Mouse (Mus musculus) hematopoietic stem cell, adult 5-6 weeks (primary cell): ENCODE results near the gene Lsp1. TPM values are rescaled to one million over a fixed set of nuclear protein-coding genes. Genes with fewer than 3 reads are reported as not detected.

Experiments
- ATAC-seq, 2 experiments: fragments of 125-278 bp in 1 of 2; replicated peaks in 1 of 2; 2 replicates each; pipeline ENCODE4 v1.8.0; 2016 to 2017; ENCODE audit warnings: inconsistent platforms in 2 of 2, mild to moderate bottlenecking in 2 of 2, moderate number of reproducible peaks in 2 of 2, low read depth in 1 of 2, moderate TSS enrichment in 1 of 2; ENCODE audit not compliant: low FRiP score in 2 of 2, poor library complexity in 2 of 2, severe bottlenecking in 2 of 2, insufficient read depth in 1 of 2, low TSS enrichment in 1 of 2
- total RNA-seq: library from RNA; stranded (forward); fragments of 172-1452, 232-1000 nt; gene quantifications from 2 replicates; pipeline ENCODE4 v1.2.3, GENCODE M21; 2017

Gene Lsp1
- total RNA-seq, 1 experiment from 2014 or later, result 233 TPM

DNA sequence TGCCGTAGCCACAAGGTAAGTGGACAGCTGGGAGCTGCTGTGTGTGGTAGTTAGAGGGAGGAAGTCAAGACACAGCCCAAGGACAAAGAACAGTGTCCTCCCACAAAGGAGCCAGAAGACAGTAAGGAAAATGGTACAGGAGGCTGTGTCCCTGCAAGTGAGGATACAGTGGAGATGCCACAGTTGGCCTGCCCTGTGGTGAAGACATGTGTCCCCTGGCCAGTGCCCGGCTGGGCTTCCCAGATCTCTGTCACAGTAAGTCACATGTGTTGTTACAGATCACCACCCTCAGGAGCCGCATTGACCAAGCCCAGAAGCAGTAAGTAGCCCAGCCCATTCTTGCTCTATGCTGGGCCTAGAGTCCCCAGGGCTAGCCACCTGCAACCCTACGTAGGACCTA, 53.4 kb downstream of the Lsp1 start:
- no peak for ATAC-seq

DNA sequence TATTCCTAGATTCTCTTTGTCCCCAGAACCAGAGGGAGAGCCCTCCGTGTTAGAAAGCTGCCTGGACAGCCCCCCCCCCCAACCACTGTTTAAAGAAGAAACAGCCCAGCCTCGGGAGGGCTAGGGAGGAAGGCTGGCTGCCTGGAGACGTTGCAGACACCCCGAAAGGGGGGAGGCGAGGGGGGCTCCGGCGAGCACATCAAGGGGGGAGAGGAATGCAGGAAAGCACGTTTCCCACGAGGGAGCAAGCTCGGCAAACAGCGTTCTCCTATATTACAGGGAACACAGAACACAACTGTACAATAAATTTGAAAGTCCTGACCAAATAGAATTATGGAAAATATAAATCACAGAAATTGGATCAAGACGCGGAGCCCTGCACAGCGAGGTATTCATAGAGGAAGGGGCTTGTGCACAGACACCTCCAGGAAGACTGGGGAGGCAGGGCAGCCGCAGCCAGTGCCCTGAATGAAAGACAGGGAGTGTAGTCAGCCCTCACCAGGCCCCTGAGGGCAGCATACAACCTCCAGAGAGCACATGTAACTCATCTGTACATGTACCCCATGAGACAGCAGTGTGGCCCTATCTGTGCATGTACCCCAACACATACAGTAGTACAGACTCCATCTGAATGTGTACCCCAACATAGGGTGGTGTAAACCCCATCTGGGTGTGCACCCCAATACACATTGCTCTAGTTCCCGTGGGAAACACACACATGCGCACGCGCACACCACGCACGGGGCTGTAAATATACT, 55.8 kb downstream of the Lsp1 start:
- ATAC-seq, result no peak

DNA sequence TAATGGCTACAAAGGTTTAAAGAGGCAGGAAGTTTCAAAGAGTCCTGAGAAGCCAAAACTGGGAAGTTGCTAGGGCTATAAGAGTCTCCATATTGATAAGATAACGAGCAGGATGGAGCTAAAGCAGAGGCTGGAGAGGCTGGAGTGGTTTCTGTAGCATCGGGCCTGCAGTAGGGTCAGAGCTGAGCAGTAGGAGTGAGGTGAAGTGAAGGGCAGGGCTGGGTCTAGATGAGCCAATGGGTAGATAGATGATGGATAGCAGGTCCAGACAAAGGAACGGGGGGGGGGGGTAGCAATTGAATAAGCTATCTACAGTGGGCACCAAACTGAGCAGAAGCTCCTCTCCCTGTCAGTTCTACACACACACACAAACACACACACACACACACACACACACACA, 56.9 kb downstream of the Lsp1 start:
- ATAC-seq, result no peak

DNA sequence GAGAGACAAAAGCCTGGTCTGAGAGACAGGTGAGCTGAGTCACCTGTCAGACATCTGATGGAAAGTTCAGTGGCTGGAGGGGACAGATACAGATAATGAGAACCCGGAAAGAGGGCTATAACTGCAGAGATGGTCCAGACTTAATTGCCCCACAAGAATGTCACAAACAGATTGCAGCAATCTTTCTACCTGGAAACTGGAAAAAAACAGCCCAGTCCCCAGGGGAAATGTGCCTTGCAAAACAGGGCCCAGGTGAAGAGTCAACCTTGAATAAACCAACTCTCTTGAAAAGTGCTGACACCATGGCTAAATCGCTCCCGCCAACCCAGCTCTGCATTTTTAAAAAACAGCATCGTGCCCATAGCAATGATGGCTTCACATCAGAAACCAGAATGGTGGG, 59.7 kb downstream of the Lsp1 start:
- ATAC-seq, result no peak

DNA sequence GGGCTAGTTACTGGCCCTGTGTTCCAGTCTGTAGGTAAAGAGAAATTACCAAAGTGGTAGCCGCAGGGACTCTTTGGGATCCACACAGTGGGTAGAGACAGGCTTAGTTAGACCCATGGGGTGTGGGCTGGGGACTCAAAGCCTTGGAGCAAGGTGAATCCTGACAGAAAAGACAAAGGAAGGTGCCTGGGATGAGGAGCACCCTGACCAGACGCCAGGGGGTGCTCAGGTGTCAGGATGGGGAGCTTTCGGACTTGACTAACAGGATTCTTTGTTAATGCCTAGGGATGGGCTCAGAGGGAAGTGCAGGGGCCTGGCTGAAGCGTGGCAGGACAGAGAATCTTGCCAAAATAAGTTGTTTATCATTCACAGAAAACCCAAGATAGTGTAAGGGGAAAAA, 61.7 kb downstream of the Lsp1 start:
- ATAC-seq, result no peak

DNA sequence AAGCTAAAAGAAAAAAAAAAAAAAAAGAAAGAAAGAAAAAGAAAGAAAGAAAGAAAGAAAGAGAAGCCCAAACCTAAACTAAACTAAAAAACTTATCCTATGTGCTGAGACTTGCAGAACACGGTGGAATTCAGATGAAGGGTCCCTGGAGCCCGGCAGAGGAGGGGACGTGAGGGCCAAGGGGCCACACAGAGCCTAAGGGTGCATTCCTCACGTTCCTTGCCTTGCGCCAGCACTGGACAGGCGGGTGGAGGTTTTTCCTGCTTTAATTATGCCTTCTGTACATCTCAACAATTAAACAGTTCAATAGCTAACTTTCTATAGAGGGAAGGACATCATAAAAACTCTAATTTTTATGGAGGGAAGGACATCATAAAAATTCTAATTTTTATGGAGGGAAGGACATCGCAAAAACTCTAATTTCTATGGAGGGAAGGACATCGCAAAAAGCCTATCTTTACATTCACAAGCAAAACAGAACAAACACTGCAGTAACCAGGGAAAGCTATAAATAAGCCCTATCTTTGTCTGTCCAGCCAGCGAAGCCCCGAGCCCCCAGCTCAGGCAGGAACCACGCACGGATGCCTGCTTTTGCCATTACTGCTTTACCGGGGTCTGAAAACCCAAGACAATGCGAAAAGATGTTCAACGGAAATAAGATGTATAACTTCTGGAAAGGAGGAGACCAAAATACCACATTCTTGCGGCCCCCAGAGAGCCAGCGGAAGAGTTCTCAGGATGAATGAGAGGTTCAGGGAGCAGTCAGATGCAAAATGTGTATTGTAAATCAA, 62.8 kb downstream of the Lsp1 start:
- no peak for ATAC-seq

DNA sequence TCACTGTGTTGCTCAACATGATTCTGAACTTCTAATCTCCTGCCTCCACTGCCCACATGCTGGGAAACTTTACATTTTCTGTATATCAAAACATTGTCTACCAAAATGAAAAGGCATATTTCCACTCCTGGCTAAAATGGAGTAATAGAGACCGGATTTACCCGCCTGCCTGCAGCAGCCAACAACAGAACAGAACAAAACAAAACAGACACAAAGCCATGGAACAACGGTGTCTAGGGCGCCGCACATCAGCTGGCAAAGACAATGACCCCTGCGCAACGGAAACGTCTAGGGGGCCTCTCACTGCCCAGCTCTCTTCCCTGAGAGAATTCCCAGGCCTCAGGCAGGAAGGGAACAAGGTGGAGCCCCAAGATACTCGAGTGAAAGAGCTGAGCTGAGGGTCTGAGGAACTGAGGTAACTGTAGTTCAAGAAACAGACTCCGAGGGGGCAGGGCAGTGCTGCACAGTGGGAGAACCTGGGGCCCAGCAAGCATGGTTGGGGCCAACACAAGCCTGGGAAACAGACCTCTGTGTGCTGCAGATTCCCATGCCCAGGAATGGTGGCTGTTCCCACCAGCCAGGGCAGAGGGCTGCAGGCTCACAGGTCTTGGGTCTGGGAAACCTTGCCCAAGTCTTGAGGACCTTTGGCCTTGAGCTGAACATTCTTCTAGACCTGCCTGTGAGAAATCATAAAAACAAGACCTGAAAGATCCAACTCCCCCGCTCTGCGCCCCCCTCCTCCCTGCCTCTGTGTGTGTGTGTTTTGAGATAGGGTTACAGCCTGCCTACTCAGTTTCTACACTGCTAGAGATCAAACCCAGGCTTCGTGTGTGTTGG, 65.0 kb downstream of the Lsp1 start:
- no peak for ATAC-seq

DNA sequence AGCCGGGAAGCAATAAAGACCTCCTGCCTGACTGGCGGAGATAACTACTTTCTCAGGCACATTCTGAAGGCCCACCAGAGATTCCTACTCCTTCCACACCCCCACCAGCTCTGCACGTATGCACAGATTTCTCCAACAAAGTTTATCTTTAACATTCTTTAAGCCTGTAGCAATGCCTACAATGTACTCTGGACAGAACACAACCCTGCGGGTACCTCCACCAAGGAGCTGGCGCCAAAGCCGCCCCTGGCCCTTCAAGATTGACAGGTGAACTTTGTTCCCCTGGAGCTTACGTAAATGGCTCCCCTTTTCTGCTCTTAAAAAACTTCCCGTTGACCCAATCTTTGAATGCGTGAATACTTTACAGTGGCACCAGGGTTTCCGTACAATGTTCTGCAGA, 68.7 kb downstream of the Lsp1 start:
- ATAC-seq, result no peak

DNA sequence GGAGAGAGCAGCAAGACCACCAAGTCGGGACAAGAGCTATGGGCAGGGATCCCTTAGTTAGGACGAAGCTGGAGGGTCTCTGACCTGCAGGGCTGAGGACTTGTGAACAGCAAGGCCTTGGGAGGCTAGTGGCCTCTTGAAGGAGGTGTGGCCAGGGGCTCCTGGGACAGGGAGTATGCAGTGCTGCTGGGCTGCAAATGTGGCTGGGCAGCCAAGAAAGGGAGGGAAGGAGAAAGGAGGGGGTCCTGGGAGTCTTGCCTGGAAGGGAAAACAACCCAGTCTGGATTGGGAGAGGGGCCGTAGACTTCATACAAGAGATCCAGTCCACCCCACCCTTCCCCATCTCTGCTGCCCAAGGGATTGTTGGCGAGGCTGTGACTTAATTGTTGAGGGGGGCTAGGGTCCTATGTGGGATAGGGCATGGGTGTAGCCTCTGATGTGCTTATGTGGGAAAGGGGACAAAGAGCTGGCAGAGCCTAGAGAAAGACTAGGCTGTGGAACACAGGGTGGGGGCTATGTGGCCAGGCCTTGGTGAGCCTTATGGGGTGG, 71.4 kb downstream of the Lsp1 start:
- ATAC-seq, result no peak

DNA sequence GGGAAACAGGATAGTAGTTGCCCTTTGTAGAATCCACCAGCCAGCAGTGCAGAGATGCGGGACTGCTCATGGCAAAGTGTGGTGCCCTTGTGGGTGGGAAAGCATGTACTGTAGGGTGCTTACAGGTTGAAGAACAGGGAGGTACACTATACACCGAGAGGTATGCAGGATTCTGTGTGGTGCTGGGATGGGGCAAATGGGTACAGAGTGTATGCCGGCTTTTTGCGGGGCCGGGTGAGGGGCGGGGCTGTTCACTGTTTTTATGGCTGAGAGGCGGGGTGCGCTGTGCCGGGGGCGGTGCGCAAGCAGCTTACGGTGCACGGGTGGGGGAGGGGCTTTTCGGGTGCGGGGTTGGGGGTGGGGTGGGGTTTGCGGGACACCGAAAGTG, 72.1 kb downstream of the Lsp1 start, which contains the start of gene Mrpl23:
Gene Mrpl23, plus strand, starts transcription at position 16 of the 388 bp plus-strand sequence.
- no peak; a peak in 1 of 4 replicates for ATAC-seq

DNA sequence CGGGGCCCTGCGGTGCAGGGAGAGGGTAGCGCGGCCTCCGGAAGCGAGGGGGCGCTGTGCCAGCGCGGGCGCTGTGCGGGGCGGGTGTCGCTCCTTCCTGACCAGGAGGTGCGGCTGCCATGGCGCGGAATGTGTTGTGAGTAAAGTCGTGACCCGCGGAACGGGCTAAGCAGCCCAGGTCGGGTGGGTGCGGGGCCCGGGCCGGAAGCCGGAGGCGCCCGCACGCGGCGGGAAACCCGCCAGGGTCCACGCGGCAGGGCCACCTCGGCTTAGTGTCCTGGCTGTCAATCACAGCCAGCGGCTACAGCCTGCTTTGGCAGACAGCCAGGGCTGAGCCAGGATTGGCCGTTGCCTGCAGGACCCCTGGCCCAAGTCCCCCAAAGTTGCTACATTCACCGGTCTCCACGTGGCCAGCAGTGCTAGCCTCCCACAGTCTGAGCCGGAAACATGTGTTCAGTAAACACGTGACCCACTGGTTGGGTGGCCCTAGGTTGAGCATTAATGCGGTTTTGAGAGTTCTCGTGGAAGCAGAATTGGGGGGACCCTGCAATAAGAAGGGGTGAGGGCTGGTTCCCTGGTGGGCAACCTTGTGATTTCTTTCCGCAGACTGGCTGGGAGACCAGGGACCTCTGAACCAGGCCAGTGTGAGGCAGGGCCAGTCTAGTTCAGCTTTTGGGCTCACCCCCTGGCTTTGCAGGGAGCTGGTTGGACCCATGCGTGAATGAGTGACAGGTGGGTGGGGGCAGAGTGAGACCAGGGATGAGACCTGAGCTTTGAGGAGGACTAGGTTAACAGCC, 72.6 kb downstream of the Lsp1 start:
- ATAC-seq, result peak; percentile 46 to 75

DNA sequence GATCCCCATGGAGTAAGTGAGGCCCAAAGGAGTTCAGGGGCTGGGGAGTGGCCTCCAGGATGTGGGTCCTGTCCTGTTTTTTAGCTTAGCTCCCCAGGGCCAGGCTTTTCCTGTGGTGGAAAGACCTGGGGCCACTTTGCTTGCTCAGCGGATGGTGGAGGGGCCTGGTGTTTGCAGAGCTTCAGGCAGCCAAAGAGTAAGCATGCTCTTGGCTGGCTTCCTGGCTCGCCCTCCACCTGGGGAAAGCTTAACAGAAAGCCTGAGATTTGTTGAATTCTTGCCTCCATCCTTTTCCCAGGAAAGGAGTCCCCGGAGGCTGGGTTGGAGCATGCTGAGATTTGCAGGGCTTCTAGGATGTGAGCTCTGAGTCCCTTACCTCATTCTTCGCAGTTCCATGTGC, 74.5 kb downstream of the Lsp1 start:
- ATAC-seq, result no peak

DNA sequence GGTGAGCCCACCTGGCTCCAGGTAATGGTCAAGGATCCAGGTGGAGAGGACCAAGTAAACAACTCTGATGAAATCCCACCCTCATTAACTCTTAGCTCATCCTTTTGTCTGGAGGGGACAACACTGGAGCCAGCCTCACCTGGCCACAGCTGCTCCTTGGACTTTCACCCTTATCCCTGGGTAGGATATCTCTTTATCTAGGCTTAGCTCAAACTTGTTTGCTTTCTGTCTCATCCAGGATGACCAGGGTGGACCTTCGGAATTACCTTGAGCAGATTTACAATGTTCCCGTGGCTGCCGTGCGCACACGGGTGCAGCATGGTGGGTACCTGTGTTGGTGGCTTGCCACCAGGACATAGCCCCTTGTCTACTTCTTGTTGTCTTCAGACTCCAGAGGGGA, 75.2 kb downstream of the Lsp1 start:
- ATAC-seq, result no peak

DNA sequence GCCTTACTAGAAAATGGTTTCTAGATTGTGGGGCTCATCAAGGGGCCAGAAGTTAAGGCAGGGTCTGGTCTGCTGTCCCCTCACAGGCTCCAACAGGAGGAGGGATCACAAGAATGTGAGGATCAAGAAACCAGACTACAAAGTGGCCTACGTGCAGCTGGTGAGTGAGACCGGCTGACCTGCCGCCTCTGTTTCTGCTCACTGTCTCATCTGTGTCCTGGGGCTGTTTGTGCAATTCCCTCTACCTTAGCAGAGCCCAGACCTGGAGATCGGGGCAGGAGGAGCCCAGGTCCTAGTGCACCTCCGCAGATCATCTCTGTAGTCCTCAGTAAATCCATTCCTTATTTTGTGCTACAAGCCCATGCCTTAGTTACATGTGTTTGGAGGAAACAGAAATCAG, 76.6 kb downstream of the Lsp1 start:
- no peak for ATAC-seq

DNA sequence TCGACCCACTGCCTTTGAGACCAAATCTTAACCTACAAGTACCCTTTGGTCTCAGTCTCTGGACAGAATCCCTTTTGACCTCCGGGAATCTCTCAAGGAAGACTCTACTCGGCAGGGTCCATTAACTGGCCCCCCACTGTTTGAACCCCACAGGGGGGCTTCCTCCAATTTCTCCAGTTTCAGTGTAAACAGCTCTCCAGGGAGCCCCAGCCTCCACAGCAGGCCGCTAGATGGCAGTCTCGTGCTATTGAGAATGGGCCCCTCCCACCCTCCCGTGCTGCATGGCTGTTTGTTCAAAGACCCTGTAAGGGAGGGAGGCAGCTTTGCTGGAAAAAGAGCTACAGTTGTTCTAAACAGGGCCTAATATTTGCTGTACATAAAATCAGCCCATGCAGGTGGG, 77.3 kb downstream of the Lsp1 start:
- peak in 1 of 2 experiments; percentile 43; a peak in 1 of 4 replicates for ATAC-seq

DNA sequence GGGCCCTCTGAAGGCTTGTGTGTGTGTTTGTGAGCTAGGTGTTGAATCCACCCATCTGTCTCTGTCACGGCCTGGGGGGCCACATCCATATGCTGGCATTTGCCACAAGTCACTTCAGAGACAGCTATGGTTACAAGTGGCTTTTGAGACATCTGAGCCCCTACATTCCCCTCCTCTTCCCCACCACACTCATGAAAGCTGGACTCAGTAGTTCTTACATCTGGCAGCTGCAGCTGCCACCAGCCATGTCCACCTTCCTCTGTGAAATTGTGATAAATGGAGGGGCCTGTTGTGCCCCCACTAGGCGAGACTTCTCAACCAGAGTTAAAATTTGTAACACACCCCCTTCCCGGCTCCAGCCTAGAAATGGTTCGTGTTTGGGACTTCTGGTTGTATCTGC, 77.7 kb downstream of the Lsp1 start:
- ATAC-seq, result no peak

DNA sequence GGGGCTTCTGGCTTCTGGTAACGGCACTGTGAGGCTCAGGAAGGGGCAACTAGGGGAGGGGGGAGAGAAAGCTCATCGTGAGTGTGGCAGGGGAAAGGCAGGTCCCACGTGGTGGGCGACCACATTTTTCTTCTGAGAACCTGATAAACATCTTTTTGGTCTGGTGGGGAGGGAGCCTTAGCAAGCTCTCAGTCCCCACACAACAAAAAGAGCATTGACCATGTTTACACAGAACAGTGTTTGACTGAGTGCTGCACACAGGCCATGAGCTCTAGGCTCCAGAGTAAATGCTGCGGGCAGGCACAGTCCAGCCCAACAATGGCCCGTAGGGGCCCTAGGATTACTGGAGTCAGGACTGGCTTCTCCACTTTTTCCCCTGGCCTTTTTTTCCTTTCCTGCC, 78.2 kb downstream of the Lsp1 start:
- no peak for ATAC-seq
